Mouse (Mus musculus) fibroblast of lung, adult 2 months (primary cell): ENCODE data around the gene Lrp5.
"Not testable (repeated sequence)": the region's sequence is repeated elsewhere in the genome, so short reads cannot be mapped to it uniquely, and the experiment has no call there.

ENCODE experiments used
- DNase-seq: peaks from one replicate; pipeline ENCODE4 v3.0.0-alpha.2; 2011; ENCODE audit warnings: low read depth

Lrp5 gene

GRCm38 (mm10) chr19:3695471-3695870, 9.1 kb upstream of the Lrp5 start:
- DNase-seq: no peak

- DNase-seq: no peak
Measured at GRCm38 (mm10) chr19:3695006-3695405, 8.6 kb upstream of the Lrp5 start.

GRCm38 (mm10) chr19:3694476-3694875, 8.1 kb upstream of the Lrp5 start:
- no peak for DNase-seq

GRCm38 (mm10) chr19:3692414-3693145, 6.2 kb upstream of the Lrp5 start:
- DNase-seq: no peak

GRCm38 (mm10) chr19:3691337-3691736, 5.0 kb upstream of the Lrp5 start:
- DNase-seq: no peak

GRCm38 (mm10) chr19:3687676-3688171, 1.4 kb upstream of the Lrp5 start:
- no peak for DNase-seq

GRCm38 (mm10) chr19:3685611-3686214, 651 bp downstream of the Lrp5 start:
- DNase-seq: no peak

- no peak for DNase-seq
Measured at GRCm38 (mm10) chr19:3684957-3685580, 1.3 kb downstream of the Lrp5 start.

GRCm38 (mm10) chr19:3684414-3684813, 1.9 kb downstream of the Lrp5 start:
- no peak for DNase-seq

GRCm38 (mm10) chr19:3681310-3681934, 4.9 kb downstream of the Lrp5 start:
- peak; percentile 96 for DNase-seq

GRCm38 (mm10) chr19:3680732-3681131, 5.6 kb downstream of the Lrp5 start:
- DNase-seq: no peak

GRCm38 (mm10) chr19:3674122-3674855, 12.1 kb downstream of the Lrp5 start:
- peak; percentile 69 for DNase-seq

GRCm38 (mm10) chr19:3673149-3673548, 13.2 kb downstream of the Lrp5 start:
- DNase-seq: no peak

- DNase-seq: peak; percentile 88
Measured at GRCm38 (mm10) chr19:3669100-3669499, 17.3 kb downstream of the Lrp5 start.

- DNase-seq: no peak
Measured at GRCm38 (mm10) chr19:3668551-3668950, 17.8 kb downstream of the Lrp5 start.

GRCm38 (mm10) chr19:3667979-3668378, 18.4 kb downstream of the Lrp5 start:
- no peak for DNase-seq

GRCm38 (mm10) chr19:3667155-3667895, 19.0 kb downstream of the Lrp5 start:
- DNase-seq: no peak

- peak; percentile 78 for DNase-seq
Measured at GRCm38 (mm10) chr19:3666632-3667031, 19.7 kb downstream of the Lrp5 start.

- DNase-seq: peak; percentile 66
Measured at GRCm38 (mm10) chr19:3665510-3665909, 20.9 kb downstream of the Lrp5 start.

- no peak for DNase-seq
Measured at GRCm38 (mm10) chr19:3657947-3658346, 28.4 kb downstream of the Lrp5 start.

GRCm38 (mm10) chr19:3657065-3657464, 29.3 kb downstream of the Lrp5 start:
- DNase-seq: not testable (repeated sequence)
